Mouse (Mus musculus): Measurements from ENCODE around the gene Hpse2. TPM values are rescaled to one million over a fixed set of nuclear protein-coding genes. Genes with fewer than 3 reads are reported as not detected.

The Hpse2 gene
- polyA plus RNA-seq, 1 experiment from 2014 or later, result 40.4 TPM

- H3K9ac ChIP-seq, result no peak overlapping the region
- no peak for ATAC-seq (ENCODE audit: insufficient number of reproducible peaks, insufficient read depth, low FRiP score, low TSS enrichment, low read depth)
- WGBS, result 66% methylated on average over 23 of the region's 23 CpGs
Observed at GRCm38 (mm10) chr19:42770141-42770872, 617.8 kb downstream of the Hpse2 start.

GRCm38 (mm10) chr19:42769648-42770047 lies 618.5 kb downstream of the Hpse2 start:
- ATAC-seq (ENCODE audit: insufficient number of reproducible peaks, insufficient read depth, low FRiP score, low TSS enrichment, low read depth), result no peak
- no peak overlapping the region for H3K27ac ChIP-seq
- H3K4me1 ChIP-seq, result peaks cover 6% of the 10 kb centered on the region; the same call in 1 of the 2 replicates
- peaks cover 37% of the 10 kb centered on the region; the same call in 1 of the 2 replicates for H3K36me3 ChIP-seq
- no peaks in the 10 kb centered on the region for H3K27me3 ChIP-seq
- H3K9me3 ChIP-seq, result no peaks in the 10 kb centered on the region
- no peak overlapping the region for H3K9ac ChIP-seq
- no peak overlapping the region for H3K4me2 ChIP-seq
- WGBS, result 87% methylated on average over 10 of the region's 10 CpGs
- no peak overlapping the region for H3K4me3 ChIP-seq

More at GRCm38 (mm10) chr19:42770141-42770872, 617.8 kb downstream of the Hpse2 start:
- Histone ChIP-seq H3K4me2 (no peak overlapping the region), H3K27me3 (no peaks in the 10 kb centered on the region), H3K4me1 (0 out of 2 replicates have a peak, but pooled peaks cover 3% of the 10 kb centered on the region), H3K9me3 (no peaks in the 10 kb centered on the region), H3K36me3 (peaks cover 37% of the 10 kb centered on the region; the same call in 1 of the 2 replicates), H3K27ac (no peak overlapping the region), H3K4me3 (no peak overlapping the region)

GRCm38 (mm10) chr19:42767361-42767760 lies 620.8 kb downstream of the Hpse2 start:
- no peak overlapping the region for H3K4me2 ChIP-seq
- H3K36me3 ChIP-seq, result peaks cover 34% of the 10 kb centered on the region; the same call in 1 of the 2 replicates
- no peak overlapping the region for H3K27ac ChIP-seq
- no peaks in the 10 kb centered on the region for H3K9me3 ChIP-seq
- WGBS, result 87% methylated on average over 8 of the region's 8 CpGs
- H3K4me1 ChIP-seq, result peaks cover 18% of the 10 kb centered on the region
- no peak overlapping the region for H3K9ac ChIP-seq
- H3K27me3 ChIP-seq, result no peaks in the 10 kb centered on the region
- no peak overlapping the region for H3K4me3 ChIP-seq
- no peak for ATAC-seq (ENCODE audit: insufficient number of reproducible peaks, insufficient read depth, low FRiP score, low TSS enrichment, low read depth)

DNA sequence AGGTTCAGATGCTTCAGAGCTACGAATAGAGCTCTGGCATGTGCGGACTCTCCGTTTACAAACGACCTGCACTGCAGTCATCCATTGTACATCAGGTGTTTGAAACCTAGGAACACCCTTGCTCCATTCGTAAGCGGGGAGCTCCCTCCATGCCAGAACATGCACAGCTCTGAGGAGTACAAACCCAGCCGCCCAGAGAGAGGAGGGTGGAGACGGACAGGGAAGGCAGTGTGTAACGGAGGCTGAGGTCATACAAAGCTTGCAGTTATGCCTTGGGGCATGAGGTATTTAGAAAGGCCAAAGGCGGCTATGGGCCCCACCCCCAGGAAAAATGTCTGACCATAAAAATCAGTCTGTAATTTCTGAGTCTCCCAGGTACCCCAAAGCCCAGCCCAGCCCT lies 623.8 kb downstream of the Hpse2 start:
- Histone ChIP-seq H3K27ac (no peak overlapping the region), H3K36me3 (peaks cover 36% of the 10 kb centered on the region), H3K9me3 (no peaks in the 10 kb centered on the region), H3K4me3 (no peak overlapping the region), H3K27me3 (no peaks in the 10 kb centered on the region), H3K4me2 (no peak overlapping the region), H3K9ac (no peak overlapping the region), H3K4me1 (peaks cover 15% of the 10 kb centered on the region)
- ATAC-seq (ENCODE audit: insufficient number of reproducible peaks, insufficient read depth, low FRiP score, low TSS enrichment, low read depth), result no peak
- WGBS, result 33% methylated on average over 10 of the region's 10 CpGs

- Histone ChIP-seq H3K9me3 (no peaks in the 10 kb centered on the region), H3K4me3 (no peak overlapping the region), H3K27ac (no peak overlapping the region), H3K4me1 (peaks cover 46% of the 10 kb centered on the region), H3K4me2 (no peak overlapping the region), H3K27me3 (no peaks in the 10 kb centered on the region), H3K36me3 (peaks cover 8% of the 10 kb centered on the region; the same call in 1 of the 2 replicates), H3K9ac (no peak overlapping the region)
- WGBS, result 91% methylated on average over 6 of the region's 6 CpGs
- no peak for ATAC-seq (ENCODE audit: insufficient number of reproducible peaks, insufficient read depth, low FRiP score, low TSS enrichment, low read depth)
Observed at GRCm38 (mm10) chr19:42756671-42757070, 631.5 kb downstream of the Hpse2 start.

GRCm38 (mm10) chr19:42755148-42755870 lies 632.8 kb downstream of the Hpse2 start:
- Histone ChIP-seq H3K27ac (no peak overlapping the region), H3K4me3 (no peak overlapping the region), H3K9ac (no peak overlapping the region), H3K36me3 (no peaks in the 10 kb centered on the region), H3K4me1 (peaks cover 49% of the 10 kb centered on the region), H3K9me3 (no peaks in the 10 kb centered on the region), H3K27me3 (no peaks in the 10 kb centered on the region), H3K4me2 (no peak overlapping the region)
- ATAC-seq (ENCODE audit: insufficient number of reproducible peaks, insufficient read depth, low FRiP score, low TSS enrichment, low read depth), result no peak
- WGBS, result 83% methylated on average over 15 of the region's 15 CpGs

GRCm38 (mm10) chr19:42753141-42753917 lies 634.8 kb downstream of the Hpse2 start:
- peaks cover 57% of the 10 kb centered on the region for H3K4me1 ChIP-seq
- H3K27me3 ChIP-seq, result no peaks in the 10 kb centered on the region
- H3K9me3 ChIP-seq, result no peaks in the 10 kb centered on the region
- H3K36me3 ChIP-seq, result no peaks in the 10 kb centered on the region
- peak overlapping the region; percentile 66 for H3K4me2 ChIP-seq
- H3K4me3 ChIP-seq, result peak overlapping the region; percentile 42
- peak overlapping the region; percentile 74 for H3K9ac ChIP-seq
- WGBS, result 38% methylated on average over 11 of the region's 11 CpGs
- peak; percentile 11; the same call in 1 of the 2 replicates for ATAC-seq (ENCODE audit: insufficient number of reproducible peaks, insufficient read depth, low FRiP score, low TSS enrichment, low read depth)
- peak overlapping the region; percentile 78 for H3K27ac ChIP-seq

- WGBS, result 1% methylated on average over 22 of the region's 22 CpGs
- H3K4me2 ChIP-seq, result peak within 1 kb of the TSS; percentile 66
- peaks cover 49% of the 10 kb centered on the region for H3K4me1 ChIP-seq
Observed at GRCm38 (mm10) chr19:42752363-42752931, 635.7 kb downstream of the Hpse2 start, which contains the start of gene Pyroxd2. Pyroxd2 (minus strand) TSS chr19:42752775.

DNA sequence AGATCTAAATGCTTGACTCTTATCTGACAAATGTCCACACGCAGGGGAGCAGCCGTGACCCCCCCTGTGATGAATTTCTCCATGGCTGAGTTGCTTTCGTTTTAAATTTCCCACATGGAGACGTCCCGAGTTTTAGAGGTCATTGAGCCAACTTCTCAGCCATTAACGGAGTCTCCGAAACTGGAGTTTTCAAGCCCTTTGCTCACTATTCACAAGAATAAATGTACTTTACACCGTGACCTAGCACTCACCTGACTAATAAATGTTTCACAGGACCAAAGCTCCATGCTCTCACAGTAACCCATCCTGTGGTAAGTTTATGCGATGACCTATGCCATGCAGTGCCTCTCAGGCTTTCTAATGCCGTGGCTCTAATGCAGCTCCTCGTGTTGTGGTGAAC lies 638.0 kb downstream of the Hpse2 start:
- WGBS, result 77% methylated on average over 11 of the region's 11 CpGs
- H3K27ac ChIP-seq, result no peak overlapping the region
- no peak overlapping the region for H3K4me3 ChIP-seq
- H3K9me3 ChIP-seq, result no peaks in the 10 kb centered on the region
- H3K9ac ChIP-seq, result no peak overlapping the region
- no peaks in the 10 kb centered on the region for H3K36me3 ChIP-seq
- H3K4me1 ChIP-seq, result peaks cover 46% of the 10 kb centered on the region
- no peak for ATAC-seq (ENCODE audit: insufficient number of reproducible peaks, insufficient read depth, low FRiP score, low TSS enrichment, low read depth)
- no peaks in the 10 kb centered on the region for H3K27me3 ChIP-seq
- no peak overlapping the region for H3K4me2 ChIP-seq

More at GRCm38 (mm10) chr19:42752363-42752931, 635.7 kb downstream of the Hpse2 start, which contains the start of gene Pyroxd2:
- peak within 1 kb of the TSS; percentile 74 for H3K9ac ChIP-seq
- H3K27ac ChIP-seq, result peak within 1 kb of the TSS; percentile 78
- peak within 1 kb of the TSS; percentile 42 for H3K4me3 ChIP-seq
- ATAC-seq (ENCODE audit: insufficient number of reproducible peaks, insufficient read depth, low FRiP score, low TSS enrichment, low read depth), result peak; percentile 73
- no peaks in the 10 kb centered on the region for H3K27me3 ChIP-seq
- H3K36me3 ChIP-seq, result no peaks in the 10 kb centered on the region
- H3K9me3 ChIP-seq, result no peaks in the 10 kb centered on the region

DNA sequence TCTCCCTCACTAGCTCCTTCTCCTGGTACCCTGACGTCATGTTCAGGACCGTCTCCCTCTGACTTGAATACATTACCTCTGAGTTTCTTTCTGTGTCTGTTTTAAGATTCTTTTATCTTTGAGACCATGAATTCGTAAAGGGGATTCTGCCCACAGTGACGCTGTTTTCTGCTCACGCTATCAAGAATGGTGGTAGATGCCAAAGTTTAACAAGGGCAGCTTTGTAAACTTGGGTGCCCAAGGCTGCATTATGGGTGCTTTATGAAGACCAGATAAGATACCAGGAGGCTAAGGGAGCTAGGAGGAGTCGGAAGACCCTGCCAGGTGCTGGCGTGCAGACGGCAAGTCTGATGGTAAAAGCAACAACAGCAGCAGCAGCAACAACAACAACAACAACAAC lies 641.5 kb downstream of the Hpse2 start:
- Histone ChIP-seq H3K36me3 (no peaks in the 10 kb centered on the region), H3K4me1 (peaks cover 46% of the 10 kb centered on the region), H3K9me3 (no peaks in the 10 kb centered on the region), H3K4me2 (no peak overlapping the region), H3K27ac (no peak overlapping the region), H3K4me3 (no peak overlapping the region), H3K9ac (no peak overlapping the region), H3K27me3 (no peaks in the 10 kb centered on the region)
- ATAC-seq (ENCODE audit: insufficient number of reproducible peaks, insufficient read depth, low FRiP score, low TSS enrichment, low read depth), result no peak
- WGBS, result 89% methylated on average over 8 of the region's 8 CpGs

DNA sequence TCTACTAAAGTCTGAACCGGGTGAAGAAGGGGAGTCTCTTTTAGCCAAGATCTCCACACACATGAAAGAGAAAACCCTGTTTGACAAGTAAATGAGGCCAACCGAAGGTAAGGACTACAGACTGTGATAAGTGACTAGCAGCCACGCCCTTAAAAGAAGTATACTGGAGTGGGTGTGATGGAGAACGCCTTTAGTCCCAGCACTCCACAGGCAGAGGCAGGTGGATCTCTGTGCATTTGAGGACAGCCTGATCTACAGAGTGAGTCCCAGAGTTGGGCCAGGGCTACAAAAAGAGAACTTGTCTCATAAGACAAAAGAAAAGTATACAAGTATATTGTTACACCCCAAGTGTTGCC lies 642.3 kb downstream of the Hpse2 start:
- Histone ChIP-seq H3K36me3 (no peaks in the 10 kb centered on the region), H3K4me2 (no peak overlapping the region), H3K9ac (no peak overlapping the region), H3K9me3 (no peaks in the 10 kb centered on the region), H3K27ac (no peak overlapping the region), H3K4me3 (no peak overlapping the region), H3K27me3 (no peaks in the 10 kb centered on the region), H3K4me1 (peaks cover 50% of the 10 kb centered on the region)
- no peak for ATAC-seq (ENCODE audit: insufficient number of reproducible peaks, insufficient read depth, low FRiP score, low TSS enrichment, low read depth)
- 69% methylated on average over 4 of the region's 4 CpGs for WGBS

Data from embryonic facial prominence, embryonic 13.5 days (tissue).